Mouse (Mus musculus) embryo, embryonic 10.5 days (tissue): ENCODE measurements around the gene Ddx39.

Source experiments
- DNase-seq: peaks from one replicate; pipeline ENCODE4 v3.0.0-alpha.2; 2015; ENCODE audit warnings: low spot score

The Ddx39 gene

GRCm38 (mm10) chr8:83737346-83737745, 22.4 kb downstream of the Ddx39 start:
- no peak for DNase-seq

- DNase-seq = no peak
These were observed 23.0 kb downstream of the Ddx39 start for GRCm38 (mm10) chr8:83737852-83738562.

GRCm38 (mm10) chr8:83738949-83739710, 24.2 kb downstream of the Ddx39 start:
- peak; percentile 73 for DNase-seq

GRCm38 (mm10) chr8:83739711-83740468, 24.9 kb downstream of the Ddx39 start:
- DNase-seq = no peak

- DNase-seq = no peak
These were observed 25.6 kb downstream of the Ddx39 start for GRCm38 (mm10) chr8:83740586-83740975.

- DNase-seq = peak; percentile 55
These were observed 26.2 kb downstream of the Ddx39 start, which contains the start of gene Adgre5 for GRCm38 (mm10) chr8:83740976-83741741. Gene Adgre5 (minus strand): TSS chr8:83741326.

- DNase-seq = no peak
These were observed 27.1 kb downstream of the Ddx39 start for GRCm38 (mm10) chr8:83741849-83742655.

- no peak for DNase-seq
These were observed 28.0 kb downstream of the Ddx39 start for GRCm38 (mm10) chr8:83742968-83743367.

GRCm38 (mm10) chr8:83744070-83744469, 29.1 kb downstream of the Ddx39 start:
- DNase-seq = no peak

GRCm38 (mm10) chr8:83747661-83748346, 32.8 kb downstream of the Ddx39 start:
- DNase-seq = peak; percentile 61

GRCm38 (mm10) chr8:83748708-83749107, 33.7 kb downstream of the Ddx39 start:
- DNase-seq = no peak

- DNase-seq = no peak
These were observed 34.3 kb downstream of the Ddx39 start for GRCm38 (mm10) chr8:83749265-83749664.

GRCm38 (mm10) chr8:83754149-83754548, 39.2 kb downstream of the Ddx39 start:
- DNase-seq = no peak

- no peak for DNase-seq
These were observed 41.3 kb downstream of the Ddx39 start for GRCm38 (mm10) chr8:83756273-83756672.

GRCm38 (mm10) chr8:83757084-83757607, 42.2 kb downstream of the Ddx39 start:
- no peak for DNase-seq

GRCm38 (mm10) chr8:83758298-83758697, 43.3 kb downstream of the Ddx39 start:
- DNase-seq = no peak

- no peak for DNase-seq
These were observed 44.3 kb downstream of the Ddx39 start for GRCm38 (mm10) chr8:83759231-83759759.

GRCm38 (mm10) chr8:83764116-83764515, 49.1 kb downstream of the Ddx39 start:
- no peak for DNase-seq

- no peak for DNase-seq
These were observed 49.7 kb downstream of the Ddx39 start for GRCm38 (mm10) chr8:83764717-83765116.

- no peak for DNase-seq
These were observed 50.7 kb downstream of the Ddx39 start for GRCm38 (mm10) chr8:83765663-83766062.
